Mouse (Mus musculus) CH12.LX (cell line): ENCODE measurements around the gene Gm5799.
"Not testable (repeated sequence)": the region's sequence is repeated elsewhere in the genome, so short reads cannot be mapped to it uniquely, and the experiment has no call there.

Experiments
- CTCF ChIP-seq, 2 experiments: IDR thresholded peaks in 1 of 2; conservative IDR thresholded peaks in 1 of 2; 2 replicates each; pipeline ENCODE4 v1.5.1; 2011 to 2012; ENCODE audit warnings: low read depth in 2 of 2, low read length in 2 of 2, improper control_type of control experiment in 1 of 2, inconsistent platforms in 1 of 2, mild to moderate bottlenecking in 1 of 2, moderate library complexity in 1 of 2
- MYC ChIP-seq: IDR thresholded peaks from 2 replicates; pipeline ENCODE4 v1.6.1; 2011; ENCODE audit warnings: low read depth, mild to moderate bottlenecking, improper control_type of control experiment, low read length
- PAX5 ChIP-seq: IDR thresholded peaks from 2 replicates; pipeline ENCODE4 v1.6.1; 2012; ENCODE audit warnings: low read length, inconsistent platforms, mixed read lengths
- ZKSCAN1 ChIP-seq: IDR thresholded peaks from 2 replicates; pipeline ENCODE4 v1.6.1; 2012; ENCODE audit warnings: low read depth, inconsistent platforms, low read length, improper control_type of control experiment, borderline replicate concordance

- TF ChIP-seq CTCF (conservative IDR thresholded peaks at IDR 0.05 in 1 of 2, IDR thresholded peaks at IDR 0.05 in 1 of 2; ENCODE audit: low read depth in 2 of 2, low read length in 2 of 2); ZKSCAN1; MYC; PAX5: not testable (repeated sequence)
Observed at GRCm38 (mm10) chr14:43532387-43532786, 11.0 kb upstream of the Gm5799 start.
